Mouse (Mus musculus) MEL (cell line): Measurements from ENCODE around the gene Wwc2.

Source experiments
- BHLHE40 ChIP-seq: IDR thresholded peaks from 2 replicates; pipeline ENCODE4 v1.6.1; 2012; ENCODE audit warnings: low read depth, mild to moderate bottlenecking, inconsistent platforms, low read length, improper control_type of control experiment, borderline replicate concordance
- CHD1 ChIP-seq: IDR thresholded peaks from 2 replicates; pipeline ENCODE4 v1.6.1; 2012; ENCODE audit warnings: low read depth, mild to moderate bottlenecking, inconsistent platforms, low read length, improper control_type of control experiment
- CHD2 ChIP-seq: IDR thresholded peaks from 2 replicates; pipeline ENCODE4 v1.6.1; 2011; ENCODE audit warnings: low read length, improper control_type of control experiment
- CTCF ChIP-seq, 3 experiments: IDR thresholded peaks in 2 of 3; conservative IDR thresholded peaks in 1 of 3; 2 replicates each; pipeline ENCODE4 v1.5.1; 2011 to 2012; ENCODE audit warnings: low read length in 3 of 3, low read depth in 2 of 3, mild to moderate bottlenecking in 2 of 3, improper control_type of control experiment in 1 of 3, inconsistent platforms in 1 of 3, mixed read lengths in 1 of 3, moderate library complexity in 1 of 3; ENCODE audit not compliant: control insufficient read depth in 1 of 3, insufficient read depth in 1 of 3, poor library complexity in 1 of 3, severe bottlenecking in 1 of 3
- E2F4 ChIP-seq: IDR thresholded peaks from 2 replicates; pipeline ENCODE4 v1.6.1; 2011; ENCODE audit warnings: low read depth, low read length, improper control_type of control experiment, borderline replicate concordance
- MAX ChIP-seq: IDR thresholded peaks from 2 replicates; pipeline ENCODE4 v1.6.1; 2011; ENCODE audit warnings: low read length, improper control_type of control experiment
- NELFE ChIP-seq: IDR thresholded peaks from 2 replicates; pipeline ENCODE4 v1.6.1; 2011; ENCODE audit warnings: low read depth, low read length, improper control_type of control experiment
- NRF1 ChIP-seq: IDR thresholded peaks from 2 replicates; pipeline ENCODE4 v1.6.1; 2014; ENCODE audit warnings: low read depth, mild to moderate bottlenecking, inconsistent platforms, low read length, improper control_type of control experiment, moderate library complexity; ENCODE audit not compliant: poor library complexity, insufficient read depth, severe bottlenecking
- POLR2A ChIP-seq, 2 experiments: IDR thresholded peaks; 2 replicates each; pipeline ENCODE4 v1.6.1; 2011 to 2012; ENCODE audit warnings: low read length in 2 of 2, mild to moderate bottlenecking in 2 of 2, control low read depth in 1 of 2, improper control_type of control experiment in 1 of 2, low read depth in 1 of 2, moderate library complexity in 1 of 2; ENCODE audit not compliant: control insufficient read depth in 1 of 2, insufficient read depth in 1 of 2, poor library complexity in 1 of 2
- SMC3 ChIP-seq: IDR thresholded peaks from 2 replicates; pipeline ENCODE4 v1.6.1; 2011; ENCODE audit warnings: low read depth, low read length, improper control_type of control experiment
- ZC3H11A ChIP-seq: IDR thresholded peaks from 2 replicates; pipeline ENCODE4 v1.6.1; 2012; ENCODE audit warnings: low read depth, mild to moderate bottlenecking, inconsistent platforms, low read length, improper control_type of control experiment
- ZKSCAN1 ChIP-seq: IDR thresholded peaks from 2 replicates; pipeline ENCODE4 v1.6.1; 2012; ENCODE audit warnings: low read depth, mild to moderate bottlenecking, inconsistent platforms, low read length, improper control_type of control experiment, moderate library complexity

DNA sequence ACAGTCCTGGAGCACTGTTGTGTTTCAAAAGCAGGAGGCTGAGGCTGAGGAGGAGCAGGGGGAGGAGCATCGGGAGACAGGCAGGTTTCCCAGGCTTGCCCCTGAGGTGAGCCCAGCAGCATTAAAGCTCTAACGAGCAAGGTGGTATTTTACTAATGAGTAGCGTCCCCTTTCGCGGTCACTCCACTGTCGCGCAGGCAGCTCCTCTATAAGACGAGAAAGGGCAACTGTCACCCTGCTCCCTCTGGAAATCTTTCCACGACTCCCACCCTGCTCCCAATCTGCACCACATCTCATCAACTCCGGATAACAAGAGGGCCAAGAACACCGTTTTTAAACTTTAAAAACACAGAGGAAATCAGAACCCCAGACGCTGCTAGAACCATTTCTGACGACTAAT is 99.1 kb downstream of the Wwc2 start:
- TF ChIP-seq CHD2 (no peak), ZC3H11A (no peak), ZKSCAN1 (no peak), POLR2A (IDR thresholded peaks at IDR 0.05; ENCODE audit: control insufficient read depth in 1 of 2, insufficient read depth in 1 of 2, low read depth in 1 of 2, low read length in 2 of 2, poor library complexity in 1 of 2) (no peak), CTCF (IDR thresholded peaks at IDR 0.05 in 2 of 3, conservative IDR thresholded peaks at IDR 0.05 in 1 of 3; ENCODE audit: control insufficient read depth in 1 of 3, insufficient read depth in 1 of 3, low read depth in 2 of 3, low read length in 3 of 3, poor library complexity in 1 of 3, severe bottlenecking in 1 of 3) (no peak), NELFE (no peak), MAX (no peak), CHD1 (no peak), E2F4 (no peak), NRF1 (no peak), SMC3 (no peak), BHLHE40 (no peak)
